Mouse (Mus musculus) adipocyte (in vitro differentiated cells): ENCODE measurements around the gene Trabd2b.

Experiments used
- DNase-seq: peaks from one replicate; pipeline ENCODE4 v3.0.0-alpha.2; 2016; ENCODE audit warnings: low spot score

Gene Trabd2b

DNA sequence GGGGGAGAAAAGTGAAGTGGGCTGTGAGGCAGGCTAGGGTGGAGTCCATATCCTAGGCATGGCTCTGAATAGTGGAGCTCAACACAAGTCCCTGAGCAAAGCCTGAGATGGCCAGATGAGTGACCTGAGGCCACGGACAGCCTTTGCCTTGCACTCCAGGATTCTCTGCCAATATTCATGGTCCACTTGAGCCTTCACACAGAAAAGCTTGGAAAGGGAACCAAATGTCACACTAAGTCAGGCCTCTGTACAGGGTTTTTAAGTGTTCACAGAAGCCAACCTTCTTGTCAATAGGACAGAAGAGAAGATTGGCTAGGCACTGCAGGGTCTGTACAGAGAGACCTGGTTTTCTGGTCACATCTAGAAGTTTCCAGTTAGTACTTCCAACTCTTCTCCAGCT is 134.7 kb downstream of the Trabd2b start:
- peak; percentile 95 for DNase-seq

DNA sequence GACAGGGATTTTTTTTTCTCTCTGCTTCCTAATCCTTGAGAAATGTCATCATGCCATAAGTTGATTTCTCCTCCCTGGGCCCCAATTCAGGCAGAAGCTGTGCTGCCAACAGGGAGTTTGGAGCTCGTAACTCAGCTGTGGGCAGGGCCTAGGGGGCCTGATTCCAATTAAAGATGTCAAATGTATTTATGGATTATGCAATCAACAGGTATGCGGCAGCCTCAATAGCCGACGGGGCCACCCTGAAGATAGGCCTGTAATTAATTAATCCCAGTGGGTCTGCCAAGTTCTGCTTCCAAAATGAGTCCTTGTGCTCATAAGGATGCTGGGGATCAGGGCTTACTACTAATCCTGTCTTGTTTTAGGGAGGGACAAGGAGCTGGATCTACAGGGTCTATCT is 135.6 kb downstream of the Trabd2b start:
- peak; percentile 65 for DNase-seq

DNA sequence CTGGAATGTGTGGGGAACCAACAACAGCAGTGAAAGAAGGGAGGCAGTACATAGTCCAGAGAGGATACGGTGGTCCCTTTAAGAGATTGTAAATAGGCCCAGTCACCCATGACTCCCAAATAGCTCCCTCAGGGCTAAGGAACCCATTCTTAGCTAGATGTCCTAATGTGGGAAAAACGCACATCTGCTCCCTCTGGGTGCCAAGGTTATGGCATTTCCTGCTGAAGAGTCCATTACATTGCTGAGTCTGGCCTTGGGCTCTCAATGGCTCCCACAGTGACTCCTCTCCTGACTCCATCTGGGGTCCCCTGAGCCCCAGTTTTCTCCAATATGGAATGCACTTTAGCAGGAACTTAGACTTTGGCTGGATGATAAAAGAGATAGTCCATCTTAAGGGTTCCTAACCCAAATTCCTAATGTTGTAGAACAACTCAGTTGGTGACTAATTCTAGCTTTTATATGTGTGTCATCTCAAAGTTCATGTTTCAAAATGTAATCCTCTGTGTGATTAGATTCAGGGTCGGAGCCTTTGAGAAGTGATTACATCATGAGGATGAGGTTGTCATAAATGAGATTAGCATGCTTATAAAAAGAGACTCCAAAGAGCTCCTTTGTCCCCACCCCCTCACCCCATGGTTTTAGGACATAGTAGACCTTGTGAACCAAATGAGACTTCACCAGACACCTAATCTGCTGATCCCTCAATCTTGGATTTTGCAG is 139.1 kb downstream of the Trabd2b start:
- no peak for DNase-seq

DNA sequence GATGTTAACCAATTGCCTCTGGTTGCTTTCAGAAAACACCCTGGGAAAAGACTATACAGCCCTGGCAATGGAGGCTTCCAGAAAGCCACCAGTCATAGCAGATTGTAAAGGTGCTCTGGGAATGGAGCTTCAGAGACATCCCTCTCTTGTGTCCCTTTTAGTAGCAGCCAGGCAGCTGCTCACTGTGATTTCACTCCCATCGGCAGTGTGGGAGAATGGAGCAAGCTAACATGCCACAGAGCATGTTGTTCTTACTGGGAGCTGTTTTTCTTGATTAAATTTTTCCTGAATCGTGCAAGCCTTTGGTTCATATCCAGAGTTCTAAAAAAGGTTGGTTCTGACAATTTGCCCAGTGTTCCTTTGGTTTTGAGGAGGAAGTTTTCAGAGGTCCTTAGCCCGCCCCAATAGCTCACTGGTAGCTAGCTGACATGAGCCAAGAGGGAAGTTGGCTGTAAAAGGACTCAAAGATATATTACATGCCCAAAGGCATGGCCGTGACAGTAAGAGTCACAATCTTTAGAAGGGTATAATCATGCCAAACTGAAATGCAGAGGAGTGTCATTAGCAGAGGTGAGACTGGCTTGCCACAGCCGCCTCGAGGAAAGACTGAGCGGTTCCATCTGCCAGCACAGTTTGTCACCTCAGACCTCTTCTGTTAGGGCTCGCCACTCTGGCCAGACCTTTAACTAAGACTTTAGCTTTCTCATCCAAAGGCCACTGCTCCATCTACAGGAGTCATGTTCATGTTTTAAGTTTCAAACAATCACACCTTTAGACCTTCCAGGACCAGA is 141.3 kb downstream of the Trabd2b start:
- DNase-seq: peak; percentile 82

DNA sequence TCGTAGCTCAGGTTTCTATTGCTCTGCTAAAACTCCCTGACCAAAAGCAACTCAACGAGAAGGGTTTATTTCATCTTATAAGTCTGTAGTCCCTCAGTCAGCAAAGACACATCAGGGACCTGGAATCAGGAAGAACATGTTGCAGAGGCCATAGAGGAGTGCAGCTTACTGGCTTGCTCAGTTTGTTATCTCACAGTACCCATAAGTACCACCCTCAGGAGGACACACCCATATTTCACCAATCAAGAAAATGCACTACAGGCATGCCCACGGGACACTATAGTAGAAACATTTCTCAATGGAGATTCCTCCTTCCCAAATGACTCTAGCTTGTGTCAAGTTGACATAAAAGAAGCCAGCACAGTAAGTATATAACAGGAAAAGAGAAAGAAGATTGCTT is 143.0 kb downstream of the Trabd2b start:
- DNase-seq: no peak

DNA sequence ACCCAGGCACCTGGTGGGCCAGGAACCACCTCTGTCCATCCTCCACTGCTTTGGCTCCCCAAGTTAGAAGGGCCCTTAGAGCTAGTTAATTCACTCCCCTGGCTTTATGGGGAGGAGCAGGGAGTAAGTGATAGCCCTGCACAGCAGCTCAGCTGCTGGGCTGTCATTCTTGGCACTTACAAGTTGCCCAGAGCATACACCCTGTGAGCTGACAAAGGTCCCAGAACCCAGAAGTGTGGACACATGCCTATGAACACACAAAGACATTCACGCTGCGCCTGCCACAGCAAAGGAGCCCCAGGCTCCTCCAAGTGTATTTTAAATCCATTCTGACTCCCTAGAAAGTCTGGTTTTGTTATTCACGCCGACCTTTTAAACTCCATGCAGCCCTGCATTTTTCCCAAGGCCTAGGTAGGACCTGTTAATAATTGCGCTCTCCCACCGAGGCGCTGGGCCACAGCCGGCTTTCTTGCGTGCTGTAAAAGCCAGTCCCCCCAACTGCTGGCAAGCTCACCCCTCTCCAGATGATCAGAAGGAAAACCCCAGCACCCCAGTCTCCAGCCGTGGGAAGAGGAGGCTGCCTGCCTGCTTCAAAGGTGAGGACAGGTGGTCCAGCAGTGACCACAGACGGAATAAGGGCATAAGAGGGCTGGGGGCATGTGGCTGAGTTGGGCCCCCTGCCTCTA is 144.1 kb downstream of the Trabd2b start:
- DNase-seq: no peak

DNA sequence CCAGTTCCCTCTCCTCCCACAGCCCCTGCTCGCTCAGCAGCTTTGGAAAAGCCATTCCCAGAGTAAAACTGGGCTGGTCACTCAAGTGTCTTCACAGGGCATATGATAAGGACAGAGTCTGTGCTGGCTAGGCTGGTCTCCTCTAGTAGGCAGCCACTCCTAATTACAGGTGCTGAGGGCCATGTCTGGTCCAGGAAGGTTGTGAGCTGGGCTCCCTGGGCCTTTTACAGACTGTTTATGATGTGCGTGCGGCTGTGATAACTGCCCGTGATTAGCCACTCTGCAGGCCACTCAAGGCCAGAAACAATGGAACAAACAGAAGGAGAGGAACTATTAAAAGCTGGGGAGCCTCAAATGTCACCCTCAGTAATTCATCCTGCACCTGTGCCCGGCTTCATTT is 150.4 kb downstream of the Trabd2b start:
- no peak for DNase-seq

DNA sequence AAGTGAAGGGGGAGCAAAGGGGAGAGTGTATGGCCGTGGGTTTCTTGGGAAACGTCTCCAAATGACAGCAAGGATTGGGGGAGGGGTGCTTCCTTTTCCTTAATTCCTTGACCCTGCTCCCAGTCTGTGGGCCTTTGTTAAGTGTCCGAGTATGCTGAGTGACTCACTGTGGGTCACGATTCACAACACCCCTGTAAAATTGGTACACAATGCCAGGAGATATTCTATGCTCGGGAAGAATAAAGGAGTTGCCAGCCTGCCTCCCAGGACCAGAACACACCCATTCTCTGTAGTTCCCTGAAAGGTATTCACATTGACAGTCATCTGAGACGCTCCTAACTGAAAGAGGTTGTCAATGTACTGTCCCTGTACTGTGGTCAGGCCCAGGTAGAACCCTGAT is 151.2 kb downstream of the Trabd2b start:
- no peak for DNase-seq

DNA sequence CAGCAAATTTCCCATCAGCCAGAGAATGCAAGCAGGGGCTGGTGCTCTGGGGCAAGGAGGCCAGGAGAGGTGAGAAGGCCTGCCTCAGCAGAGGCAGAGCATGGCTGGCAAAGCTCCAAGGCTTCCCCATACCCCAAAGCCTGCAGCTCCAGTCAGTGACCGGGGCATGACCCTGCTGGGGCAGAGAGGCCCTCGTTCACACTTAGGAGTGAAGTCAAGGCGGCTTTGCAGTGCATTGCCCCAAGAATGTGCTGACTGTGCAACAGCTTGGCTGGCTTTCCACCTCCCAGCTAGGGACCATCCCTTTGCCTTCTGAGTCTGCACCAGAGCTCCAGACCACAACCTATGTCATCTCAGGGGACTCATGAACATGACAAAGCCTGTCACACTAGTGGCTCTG is 152.0 kb downstream of the Trabd2b start:
- peak; percentile 48 for DNase-seq

DNA sequence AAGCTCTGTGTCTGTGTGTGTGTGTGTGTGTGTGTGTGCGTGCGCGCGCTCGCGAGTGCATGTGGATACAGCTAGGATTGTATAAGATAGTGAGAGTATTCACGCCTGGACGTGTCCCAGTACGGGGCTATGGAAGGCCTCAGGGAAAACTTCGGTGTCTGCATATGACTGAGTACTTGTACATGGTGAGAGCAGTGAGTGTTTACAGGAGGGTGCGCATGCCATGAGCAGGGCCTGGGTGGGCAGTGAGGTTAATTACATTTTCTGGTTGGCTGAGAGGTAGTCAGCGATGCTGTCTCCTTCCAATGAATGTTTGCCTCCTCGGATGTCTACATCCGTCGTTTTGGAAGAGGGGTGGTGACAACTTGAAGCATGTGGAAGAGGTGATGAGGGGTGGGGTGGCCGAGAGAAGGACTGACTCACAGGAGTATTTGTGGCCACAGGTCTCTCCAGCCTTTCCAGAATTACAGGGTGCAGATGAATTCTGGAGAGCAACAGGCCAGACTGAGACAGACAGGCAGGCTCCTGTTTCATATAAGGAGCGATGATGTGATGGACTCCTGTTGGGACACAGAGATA is 154.2 kb downstream of the Trabd2b start:
- no peak for DNase-seq

DNA sequence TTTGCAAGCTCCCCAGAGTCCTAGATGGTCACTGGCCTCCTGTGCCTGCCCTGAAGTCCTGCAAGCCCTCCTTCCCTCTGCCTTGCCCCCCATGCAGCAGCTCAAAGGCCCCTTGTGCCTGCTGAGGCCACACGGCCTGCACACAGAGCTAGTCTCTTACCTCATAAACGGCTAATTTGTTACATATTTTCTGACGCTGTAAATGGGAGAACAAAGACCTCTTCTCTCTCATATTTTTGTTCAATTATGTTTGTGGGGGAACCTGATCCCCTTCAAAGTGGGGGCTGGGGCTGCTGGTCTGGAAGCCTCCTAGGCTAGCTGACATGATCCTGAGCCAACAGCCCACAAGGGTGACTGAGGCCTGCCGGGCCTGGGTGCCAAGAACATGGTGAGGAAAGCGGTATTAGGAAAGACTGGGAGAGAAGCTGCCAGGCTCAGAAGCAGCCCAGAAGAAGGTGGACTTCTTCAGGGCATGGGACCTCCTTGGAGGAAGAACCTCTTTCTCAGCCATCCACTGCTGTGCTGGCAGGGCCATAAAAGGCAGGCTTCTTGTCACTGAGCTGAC is 157.7 kb downstream of the Trabd2b start:
- peak; percentile 91 for DNase-seq

DNA sequence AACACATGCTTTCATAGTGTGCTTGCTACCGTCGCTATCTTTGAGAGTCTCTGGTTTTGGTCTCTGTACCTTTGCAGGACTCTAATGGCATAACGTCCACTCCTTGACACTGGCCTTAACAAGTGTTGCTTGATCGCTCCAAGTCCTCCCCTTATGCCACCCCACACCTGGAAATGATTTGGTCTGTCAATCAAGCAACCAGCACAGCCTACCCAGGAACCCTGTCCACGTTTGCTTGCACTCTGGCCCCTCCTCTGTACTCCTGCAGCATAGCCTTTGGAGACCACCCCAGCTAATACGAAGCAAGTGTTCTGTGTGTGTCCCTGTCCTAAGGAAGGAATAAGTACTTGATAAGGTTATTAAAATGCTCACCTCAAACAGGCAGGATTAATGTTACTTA is 161.1 kb downstream of the Trabd2b start:
- no peak for DNase-seq

DNA sequence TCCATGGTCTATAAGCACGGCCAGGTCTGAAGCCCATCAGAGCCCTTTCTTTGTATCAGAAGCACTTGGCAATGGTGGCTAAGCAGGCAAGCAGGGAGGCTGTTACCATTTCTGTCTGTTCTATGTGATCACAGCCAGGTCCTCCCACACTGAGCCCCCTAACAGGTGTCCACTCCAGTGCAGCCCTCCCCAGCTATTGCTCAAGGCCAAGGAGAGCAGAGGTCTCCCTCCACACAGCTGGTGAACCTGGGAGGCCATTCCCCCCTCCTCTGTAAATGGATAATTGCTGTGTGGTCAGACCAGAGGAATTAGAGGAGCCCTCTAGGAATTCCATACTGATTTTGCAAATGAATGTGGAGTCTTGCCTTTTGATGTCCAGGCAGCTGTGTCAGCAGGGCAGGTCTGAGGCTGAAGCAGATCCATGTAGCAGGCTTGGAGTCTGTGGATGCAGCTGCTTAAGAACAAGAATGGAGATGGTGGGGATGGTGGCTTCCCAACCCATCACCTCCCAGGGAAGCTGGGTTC is 161.6 kb downstream of the Trabd2b start:
- no peak for DNase-seq

DNA sequence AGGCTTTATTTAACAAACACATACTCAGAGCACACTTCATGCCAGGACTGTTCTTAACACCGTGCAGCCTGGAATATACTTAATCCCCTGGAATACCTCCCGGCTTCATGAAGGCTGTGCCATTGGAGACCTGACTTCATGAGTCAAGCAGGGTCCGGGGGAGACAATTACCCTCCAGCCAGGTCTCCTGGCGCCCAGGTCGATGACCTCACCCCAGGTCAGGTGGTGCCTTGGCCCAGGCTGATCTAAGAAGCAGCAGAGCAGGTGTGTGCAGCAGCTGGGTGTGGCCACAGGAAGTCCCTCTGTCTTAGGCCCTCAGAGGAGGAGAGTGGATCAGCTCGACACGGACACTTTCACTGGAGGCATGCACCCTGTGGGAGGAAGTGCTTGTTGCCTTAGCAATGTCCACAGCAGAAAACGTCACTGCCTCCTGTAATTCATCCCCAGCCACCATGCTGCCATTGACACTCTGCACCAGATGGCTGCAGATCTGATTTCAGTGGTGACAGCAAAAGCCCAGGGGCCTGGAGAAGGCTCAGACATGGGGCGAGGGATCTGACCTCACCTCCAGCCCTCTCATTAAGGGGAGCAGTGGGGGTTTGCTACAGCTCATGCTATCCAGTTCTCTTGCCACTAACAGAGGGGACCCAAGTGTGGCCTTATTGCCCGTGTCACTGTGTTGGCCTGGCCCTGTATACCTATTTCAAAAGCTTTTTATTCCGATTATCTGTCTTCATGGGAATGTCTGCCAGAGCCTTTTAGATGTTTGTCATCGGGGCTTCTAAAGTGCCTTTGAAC is 171.8 kb downstream of the Trabd2b start:
- no peak for DNase-seq

DNA sequence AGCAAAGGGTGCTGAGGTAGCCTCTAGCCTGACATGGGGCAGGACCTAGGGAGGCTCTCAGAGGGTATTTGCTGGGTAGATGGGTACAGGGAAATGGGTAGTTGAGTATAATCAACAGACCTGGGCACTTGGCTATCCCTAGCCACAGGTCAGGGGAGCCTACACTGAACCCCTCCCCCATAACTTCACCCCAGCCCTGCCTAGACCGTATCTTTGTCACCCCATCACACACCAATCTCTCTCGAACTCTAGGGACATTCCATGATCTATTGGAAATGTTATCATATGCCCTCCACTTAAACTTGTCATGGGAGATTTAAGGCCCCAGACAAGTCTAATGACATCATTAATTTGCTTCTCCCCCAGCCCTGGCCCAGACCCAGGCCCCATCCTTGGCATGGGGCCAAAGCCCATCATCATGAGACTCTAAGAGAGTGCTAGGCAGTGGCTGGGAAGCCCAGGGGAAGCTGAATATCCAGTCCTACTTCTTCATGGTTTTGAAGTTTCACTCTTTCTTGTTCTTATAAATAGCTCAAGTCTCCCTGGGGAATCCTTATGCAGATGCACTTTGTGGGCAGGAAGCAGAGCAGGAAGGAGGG is 177.1 kb downstream of the Trabd2b start:
- no peak for DNase-seq

DNA sequence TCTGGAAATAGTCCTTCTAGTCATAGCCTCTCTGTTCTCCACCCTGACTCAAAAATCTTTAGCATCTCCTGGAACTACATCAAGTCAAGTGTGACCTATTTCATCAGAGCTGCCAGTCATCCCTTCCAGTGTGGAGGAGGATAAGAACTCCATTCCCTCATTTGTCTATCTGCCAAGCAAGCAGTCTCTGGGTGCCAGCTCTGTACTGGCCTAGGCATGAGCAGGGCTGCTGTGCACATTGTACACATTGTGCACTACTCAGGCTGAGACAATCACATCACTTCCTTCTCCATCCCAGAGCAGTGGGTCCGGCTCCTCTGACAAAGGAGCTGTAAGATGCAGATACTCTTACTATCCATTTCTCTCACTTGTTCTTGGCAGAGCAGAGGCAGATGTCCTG is 178.2 kb downstream of the Trabd2b start:
- DNase-seq: peak; percentile 81

DNA sequence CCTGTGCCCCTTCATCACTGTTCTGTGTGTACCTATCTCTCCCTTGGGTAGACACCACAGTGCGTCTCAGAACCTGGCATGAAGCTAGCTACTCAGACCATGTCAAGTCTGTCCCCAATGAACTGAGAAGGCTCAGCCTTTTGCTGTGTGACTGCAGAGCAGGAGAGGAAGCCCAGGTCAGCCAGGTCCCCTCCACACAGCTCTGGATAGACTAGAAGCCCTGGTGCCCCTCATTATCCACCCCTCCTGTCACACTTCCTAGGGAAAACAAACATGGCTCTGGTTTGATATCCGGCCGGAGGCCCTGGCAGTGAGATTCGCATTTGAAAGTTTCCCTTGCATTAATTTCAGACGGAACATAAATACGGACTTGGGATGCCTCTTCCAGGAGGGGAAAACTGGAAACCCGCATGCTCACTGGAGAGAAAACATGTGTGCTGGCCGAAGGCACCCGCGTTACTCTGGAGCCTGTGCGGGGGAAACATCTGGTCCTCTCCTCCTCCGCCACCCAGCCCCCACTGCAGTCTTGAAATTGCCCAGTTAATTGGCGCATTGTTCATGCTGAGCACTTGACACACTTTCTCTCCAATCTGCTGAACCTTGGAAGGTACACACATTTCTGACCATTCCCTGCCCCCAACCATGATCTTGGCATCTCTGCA is 187.2 kb downstream of the Trabd2b start:
- no peak for DNase-seq

DNA sequence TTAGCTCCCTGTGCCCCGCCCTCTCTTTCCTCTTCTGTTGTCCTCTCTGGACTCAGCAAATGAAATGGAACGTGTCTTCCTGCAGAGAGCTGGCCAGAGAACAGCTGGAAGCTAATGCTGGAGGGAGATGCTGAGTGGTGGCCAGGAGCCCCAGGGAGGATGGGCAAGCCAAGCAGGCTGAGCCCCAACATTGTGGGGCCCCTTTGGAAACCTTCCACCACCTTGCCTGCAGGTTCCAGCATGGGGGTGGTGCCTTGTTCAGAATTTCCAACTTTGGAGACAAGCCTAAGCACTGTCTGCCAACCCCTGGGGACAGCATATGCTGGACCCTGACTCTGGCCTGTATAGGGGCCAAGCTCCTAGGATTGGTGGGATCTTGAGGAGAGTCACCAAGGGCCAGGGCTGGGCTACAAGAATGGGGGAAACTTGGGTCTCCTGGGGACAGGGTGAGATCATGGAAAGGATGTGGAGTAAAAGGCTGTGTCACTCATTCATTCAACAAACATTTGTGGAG is 188.7 kb downstream of the Trabd2b start:
- DNase-seq: peak; percentile 21

DNA sequence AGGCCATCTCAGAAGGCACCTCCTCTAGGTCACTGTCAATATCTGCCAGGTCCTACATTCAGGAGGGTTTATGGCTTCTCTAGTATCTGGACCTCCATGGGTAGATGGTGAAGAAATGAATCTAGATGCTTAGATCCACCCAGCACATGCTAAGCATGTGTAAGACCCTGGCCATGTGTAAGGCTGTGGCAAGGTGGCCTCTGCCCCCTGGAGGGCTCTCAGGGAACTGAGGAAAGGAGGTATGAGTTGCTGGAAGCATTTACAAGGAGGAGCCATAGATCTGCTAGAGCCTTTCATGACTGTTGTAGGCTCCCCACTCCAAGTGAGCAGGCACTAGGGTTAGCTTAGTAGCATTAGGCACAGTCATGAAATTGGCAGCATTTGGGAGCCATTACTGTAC is 192.6 kb downstream of the Trabd2b start:
- DNase-seq: peak; percentile 54
